Mouse (Mus musculus): Measurements from ENCODE around the gene Ggact. TPM values are rescaled to one million over a fixed set of nuclear protein-coding genes. Genes with fewer than 3 reads are reported as not detected.

The Ggact gene
- polyA plus RNA-seq, 1 experiment from 2014 or later, result 9.7 TPM

GRCm38 (mm10) chr14:122823791-122824190 lies 89.8 kb downstream of the Ggact start:
- no peaks in the 10 kb centered on the region for H3K27me3 ChIP-seq
- no peak overlapping the region for H3K4me2 ChIP-seq
- no peaks in the 10 kb centered on the region for H3K4me1 ChIP-seq
- H3K9me3 ChIP-seq, result no peaks in the 10 kb centered on the region
- H3K4me3 ChIP-seq, result no peak overlapping the region
- H3K27ac ChIP-seq, result no peak overlapping the region
- no peak for ATAC-seq (ENCODE audit: insufficient number of reproducible peaks, insufficient read depth, low FRiP score, low TSS enrichment, low read depth)
- H3K9ac ChIP-seq, result no peak overlapping the region
- no peaks in the 10 kb centered on the region for H3K36me3 ChIP-seq
- 38% methylated on average over 2 of the region's 2 CpGs for WGBS

DNA sequence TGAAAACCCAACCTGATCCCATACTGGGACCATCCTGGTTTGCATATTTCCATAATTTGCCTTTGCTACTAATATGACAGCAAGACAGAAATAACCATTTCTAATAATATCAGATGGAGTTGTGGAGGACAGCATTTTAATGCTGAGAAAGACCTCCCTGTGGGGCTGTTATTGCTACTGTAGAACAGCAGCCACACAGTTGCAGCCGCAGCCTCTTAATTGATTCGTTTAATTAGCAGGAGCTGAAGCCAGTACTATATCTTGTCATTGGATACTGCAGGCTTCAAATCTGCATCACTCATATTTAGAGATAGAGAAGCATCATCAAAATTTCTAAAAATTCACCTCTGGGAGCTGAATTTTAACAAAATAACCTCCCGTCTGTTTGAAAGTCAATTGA lies 92.6 kb downstream of the Ggact start:
- Histone ChIP-seq H3K9me3 (no peaks in the 10 kb centered on the region), H3K27me3 (no peaks in the 10 kb centered on the region), H3K27ac (no peak overlapping the region), H3K4me3 (no peak overlapping the region), H3K9ac (no peak overlapping the region), H3K36me3 (no peaks in the 10 kb centered on the region), H3K4me1 (no peaks in the 10 kb centered on the region), H3K4me2 (no peak overlapping the region)
- WGBS, result 84% methylated on average over 3 of the region's 3 CpGs
- ATAC-seq (ENCODE audit: insufficient number of reproducible peaks, insufficient read depth, low FRiP score, low TSS enrichment, low read depth), result no peak

DNA sequence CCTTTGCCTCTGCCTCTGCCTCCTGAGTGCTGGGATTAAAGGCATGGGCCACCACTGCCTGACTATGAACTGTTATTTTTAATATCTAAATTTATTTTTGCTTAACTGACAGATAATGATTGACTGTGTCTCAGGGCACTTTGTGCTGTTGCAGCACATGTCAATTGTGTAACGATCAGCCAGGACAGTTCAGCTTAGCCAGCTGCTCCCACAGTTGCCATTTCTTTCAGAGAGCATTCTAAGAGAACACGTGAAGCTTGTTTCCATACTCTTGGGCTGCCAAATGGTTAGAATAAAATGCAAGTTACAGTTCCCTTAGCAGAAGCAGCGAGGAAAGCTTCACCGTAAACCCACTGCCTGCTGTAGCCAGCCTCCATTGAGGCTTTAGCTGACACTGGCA lies 113.3 kb downstream of the Ggact start:
- no peak overlapping the region for H3K9ac ChIP-seq
- no peak overlapping the region for H3K4me2 ChIP-seq
- H3K4me3 ChIP-seq, result no peak overlapping the region
- H3K36me3 ChIP-seq, result no peaks in the 10 kb centered on the region
- no peaks in the 10 kb centered on the region for H3K27me3 ChIP-seq
- 84% methylated on average over 4 of the region's 4 CpGs for WGBS
- no peak for ATAC-seq (ENCODE audit: insufficient number of reproducible peaks, insufficient read depth, low FRiP score, low TSS enrichment, low read depth)
- no peaks in the 10 kb centered on the region for H3K9me3 ChIP-seq
- no peaks in the 10 kb centered on the region for H3K4me1 ChIP-seq
- H3K27ac ChIP-seq, result no peak overlapping the region

- WGBS, result 95% methylated on average over 4 of the region's 4 CpGs
- Histone ChIP-seq H3K27me3 (no peaks in the 10 kb centered on the region), H3K27ac (no peak overlapping the region), H3K9ac (no peak overlapping the region), H3K36me3 (no peaks in the 10 kb centered on the region), H3K9me3 (no peaks in the 10 kb centered on the region), H3K4me1 (no peaks in the 10 kb centered on the region), H3K4me2 (no peak overlapping the region), H3K4me3 (no peak overlapping the region)
- ATAC-seq (ENCODE audit: insufficient number of reproducible peaks, insufficient read depth, low FRiP score, low TSS enrichment, low read depth), result no peak
Measured at GRCm38 (mm10) chr14:122793368-122793767, 120.2 kb downstream of the Ggact start.

DNA sequence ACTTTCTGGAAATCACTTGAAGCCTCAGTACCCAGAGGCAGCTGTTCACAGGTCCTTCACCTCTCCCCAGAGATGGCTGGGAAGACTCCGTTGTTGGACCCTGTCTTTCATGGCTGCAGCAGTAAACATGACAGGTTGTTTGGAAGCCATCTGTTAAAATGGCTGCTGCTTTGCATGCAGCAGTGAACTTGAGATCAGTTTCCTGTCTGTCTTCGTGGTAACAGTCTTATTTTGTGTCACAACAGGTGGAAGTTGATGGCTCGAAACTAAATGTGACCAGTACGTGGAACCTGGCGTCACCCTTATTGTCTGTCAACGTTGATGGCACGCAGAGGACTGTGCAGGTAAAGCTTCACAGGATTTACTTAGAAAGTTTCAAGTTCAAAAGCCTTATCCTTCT lies 123.4 kb downstream of the Ggact start:
- ATAC-seq (ENCODE audit: insufficient number of reproducible peaks, insufficient read depth, low FRiP score, low TSS enrichment, low read depth), result no peak
- H3K9ac ChIP-seq, result no peak overlapping the region
- H3K27me3 ChIP-seq, result no peaks in the 10 kb centered on the region
- no peaks in the 10 kb centered on the region for H3K36me3 ChIP-seq
- H3K27ac ChIP-seq, result no peak overlapping the region
- no peak overlapping the region for H3K4me2 ChIP-seq
- WGBS, result 83% methylated on average over 7 of the region's 7 CpGs
- H3K9me3 ChIP-seq, result no peaks in the 10 kb centered on the region
- H3K4me1 ChIP-seq, result no peaks in the 10 kb centered on the region
- no peak overlapping the region for H3K4me3 ChIP-seq

GRCm38 (mm10) chr14:122788199-122788598 lies 125.4 kb downstream of the Ggact start:
- no peak overlapping the region for H3K4me3 ChIP-seq
- no peak overlapping the region for H3K9ac ChIP-seq
- no peaks in the 10 kb centered on the region for H3K27me3 ChIP-seq
- H3K4me1 ChIP-seq, result no peaks in the 10 kb centered on the region
- H3K27ac ChIP-seq, result no peak overlapping the region
- 51% methylated on average over 2 of the region's 2 CpGs for WGBS
- no peak overlapping the region for H3K4me2 ChIP-seq
- H3K36me3 ChIP-seq, result no peaks in the 10 kb centered on the region
- ATAC-seq (ENCODE audit: insufficient number of reproducible peaks, insufficient read depth, low FRiP score, low TSS enrichment, low read depth), result no peak
- H3K9me3 ChIP-seq, result no peaks in the 10 kb centered on the region

DNA sequence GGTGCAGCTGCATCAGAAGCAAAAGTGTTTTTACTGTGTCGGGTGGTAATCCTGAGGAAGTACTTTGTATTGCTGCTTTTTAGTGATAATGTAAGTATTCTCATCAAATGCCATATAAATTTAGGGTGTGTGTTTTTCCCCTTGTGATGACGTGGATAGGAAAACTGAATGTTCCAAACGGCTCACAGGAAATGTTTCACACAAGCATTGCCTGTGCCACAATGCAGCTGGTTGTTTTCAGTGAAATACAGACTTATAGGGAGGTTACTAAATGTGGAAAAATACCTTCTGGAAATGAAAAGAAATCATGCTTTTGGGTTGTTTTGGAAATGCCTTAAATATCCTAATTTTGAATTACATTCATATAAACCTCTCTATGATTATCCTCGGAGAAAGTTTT lies 128.9 kb downstream of the Ggact start:
- Histone ChIP-seq H3K27ac (no peak overlapping the region), H3K36me3 (no peaks in the 10 kb centered on the region), H3K27me3 (no peaks in the 10 kb centered on the region), H3K4me1 (no peaks in the 10 kb centered on the region), H3K4me3 (no peak overlapping the region), H3K9me3 (no peaks in the 10 kb centered on the region), H3K4me2 (no peak overlapping the region), H3K9ac (no peak overlapping the region)
- WGBS, result 82% methylated on average over 4 of the region's 4 CpGs
- no peak for ATAC-seq (ENCODE audit: insufficient number of reproducible peaks, insufficient read depth, low FRiP score, low TSS enrichment, low read depth)

GRCm38 (mm10) chr14:122766448-122766847 lies 147.1 kb downstream of the Ggact start:
- no peak for ATAC-seq (ENCODE audit: insufficient number of reproducible peaks, insufficient read depth, low FRiP score, low TSS enrichment, low read depth)

More at GRCm38 (mm10) chr14:122766448-122766847, 147.1 kb downstream of the Ggact start:
- no peaks in the 10 kb centered on the region for H3K36me3 ChIP-seq
- no peak overlapping the region for H3K9ac ChIP-seq
- H3K4me2 ChIP-seq, result no peak overlapping the region
- WGBS, result 89% methylated on average over 5 of the region's 5 CpGs
- H3K27me3 ChIP-seq, result no peaks in the 10 kb centered on the region
- no peak overlapping the region for H3K27ac ChIP-seq
- no peaks in the 10 kb centered on the region for H3K9me3 ChIP-seq
- peaks cover 5% of the 10 kb centered on the region; the same call in 1 of the 2 replicates for H3K4me1 ChIP-seq
- no peak overlapping the region for H3K4me3 ChIP-seq

Other genes with a start within 250 kb of the Ggact start
- gene Tmtc4, start 70.3 kb upstream of the Ggact start, polyA plus RNA-seq (2015; fragmentation: Nextera tagmentation; extraction: Ambion mirVana), result 30.6 and 31.9 TPM in 2 replicates